Mouse (Mus musculus) monocyte, adult 2 months (primary cell): Measurements from ENCODE around the gene Mst1r.
A peak's percentile ranks its signal among the peaks of the same experiment; 100 is the strongest.

Experiments used
- DNase-seq, 2 experiments: peaks; one replicate each; pipeline ENCODE4 v3.0.0; 2022; ENCODE audit warnings: low spot score in 2 of 2, low read depth in 1 of 2

Gene Mst1r

DNA sequence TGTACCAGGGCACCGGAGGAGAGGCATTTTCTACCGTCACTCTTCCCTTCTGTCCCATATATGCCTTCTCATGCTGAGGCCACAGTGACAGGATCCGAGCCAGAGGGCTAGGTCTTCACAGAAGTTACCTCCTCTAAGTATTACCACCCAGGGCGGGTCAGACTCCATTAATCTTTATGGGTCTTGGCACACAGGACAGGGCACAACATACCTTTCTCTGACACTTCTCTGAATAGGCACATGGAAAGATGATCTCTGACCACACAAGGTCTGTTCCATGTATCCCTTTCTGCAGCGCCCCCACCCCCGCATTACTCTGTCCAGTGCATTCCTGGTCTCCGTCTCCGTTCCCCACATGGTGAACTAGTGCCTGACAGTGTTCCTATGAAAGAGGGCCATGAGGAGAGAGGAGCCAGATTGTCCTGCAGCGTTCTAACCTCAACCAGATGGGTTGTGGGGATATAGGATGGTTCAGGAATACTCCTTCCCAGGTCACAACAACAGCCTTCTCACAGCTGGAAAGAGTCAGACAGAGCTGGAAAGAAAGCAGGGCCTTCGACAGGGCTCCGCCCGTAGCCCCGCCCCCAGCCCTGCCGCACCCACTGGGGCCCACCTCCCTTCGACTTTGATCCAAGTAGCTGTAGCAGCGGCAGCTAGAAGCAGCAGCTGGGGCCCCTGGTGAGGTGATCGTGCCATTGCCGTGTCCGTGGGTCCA, at the start of gene Mst1r:
TSS of gene Mst1r (plus strand) at position 622 of the 715 bp plus-strand sequence.
- DNase-seq: no peak

DNA sequence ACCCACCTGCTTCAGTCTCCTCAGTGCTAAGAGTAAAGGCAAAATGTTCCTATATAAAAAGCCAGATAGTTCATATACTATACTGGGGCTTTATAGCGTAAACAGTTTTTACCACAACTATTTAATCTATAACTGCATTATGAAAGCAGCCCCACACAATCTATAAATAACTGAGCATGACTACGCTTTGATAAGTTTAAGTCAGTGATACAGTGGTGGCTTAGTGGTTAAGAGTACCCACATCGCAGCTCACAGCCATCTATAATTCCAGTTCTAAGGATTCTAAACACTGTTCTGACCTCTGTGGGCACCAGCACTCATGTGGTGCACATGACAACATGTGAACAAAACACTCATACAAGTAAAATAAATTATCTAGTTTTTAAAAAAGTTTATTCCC, 48.3 kb upstream of the Mst1r start:
- DNase-seq: no peak

DNA sequence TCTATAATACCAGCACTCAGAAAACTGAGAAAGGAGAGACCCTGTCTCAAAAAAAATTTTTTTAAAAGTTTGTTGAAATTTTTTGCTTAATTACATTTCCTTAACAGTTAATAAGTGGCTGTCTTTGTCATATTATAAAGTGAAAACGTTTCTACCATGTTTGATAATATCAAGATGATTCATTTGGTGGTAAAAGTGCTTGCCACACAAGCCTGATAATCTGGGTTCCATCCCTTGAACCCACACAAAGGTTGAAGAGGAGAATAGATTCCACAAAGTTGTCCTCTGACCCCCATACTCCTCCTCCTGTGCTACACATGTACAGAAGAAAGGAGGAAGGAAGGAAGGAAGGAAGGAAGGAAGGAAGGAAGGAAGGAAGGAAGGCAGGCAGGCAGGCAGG, 42.2 kb upstream of the Mst1r start:
- DNase-seq: no peak

GRCm38 (mm10) chr9:107866081-107866480, 40.6 kb upstream of the Mst1r start:
- no peak for DNase-seq

DNA sequence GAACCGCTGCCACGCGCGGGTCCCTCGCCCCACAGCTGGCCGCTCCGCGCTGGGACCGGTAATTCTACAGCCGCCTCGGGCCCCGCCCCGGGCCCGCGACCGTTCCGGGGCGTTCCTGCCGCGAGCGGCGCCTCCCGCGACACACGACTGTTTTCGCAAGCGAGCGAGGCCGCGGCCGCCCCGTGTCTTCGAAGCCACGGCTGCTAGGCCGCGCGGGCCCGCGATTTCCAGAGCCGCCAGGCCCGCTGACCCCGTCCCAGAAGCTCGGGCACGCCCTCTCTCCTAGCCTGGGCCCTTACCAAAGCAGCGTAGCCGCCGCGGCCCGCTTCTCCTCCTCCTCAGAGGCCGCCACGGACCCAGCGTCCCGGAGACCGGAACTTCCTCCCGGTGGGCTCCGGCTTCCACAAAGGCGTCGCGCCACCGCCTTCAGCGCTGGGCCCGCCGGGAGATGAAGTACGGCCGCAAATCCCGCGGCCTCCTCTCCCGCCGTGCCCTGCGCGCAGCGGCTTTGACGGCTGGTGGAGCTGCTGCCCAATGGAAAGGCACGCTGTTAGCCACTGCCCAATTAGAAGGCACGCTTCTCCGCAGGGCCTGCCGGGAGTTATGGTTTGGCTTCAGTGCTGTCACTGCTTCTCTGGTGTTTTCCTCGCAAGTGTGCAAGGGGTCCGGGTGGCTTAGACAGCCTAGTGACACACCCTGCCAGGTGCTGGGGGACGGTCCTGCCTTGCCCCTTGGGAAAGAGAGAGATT, 34.1 kb upstream of the Mst1r start:
- peak; percentile 83 to 87 for DNase-seq

GRCm38 (mm10) chr9:107873137-107873536, 33.5 kb upstream of the Mst1r start, which contains the start of gene Rbm6:
TSS of gene Rbm6 (minus strand) at chr9:107873237.
- no peak for DNase-seq

DNA sequence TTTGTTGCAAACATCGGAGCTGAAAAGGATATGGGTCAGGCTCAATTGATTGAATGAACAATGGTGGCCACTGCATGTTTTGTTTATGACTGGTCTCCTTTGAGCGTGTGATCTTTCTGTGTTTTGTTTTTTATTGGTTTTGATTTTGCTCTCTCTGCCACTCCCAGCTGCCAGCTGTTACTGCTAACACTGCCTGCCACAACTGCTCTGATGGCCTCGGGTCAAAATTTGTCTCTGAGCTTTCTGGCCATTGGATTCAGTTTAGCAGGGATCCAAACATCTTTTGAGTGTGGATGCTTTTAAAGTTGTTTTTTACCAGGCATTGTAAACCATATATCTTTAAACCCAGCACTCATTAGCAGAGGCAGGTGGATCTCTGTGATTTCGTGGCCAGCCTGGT, 26.3 kb upstream of the Mst1r start:
- DNase-seq: no peak

DNA sequence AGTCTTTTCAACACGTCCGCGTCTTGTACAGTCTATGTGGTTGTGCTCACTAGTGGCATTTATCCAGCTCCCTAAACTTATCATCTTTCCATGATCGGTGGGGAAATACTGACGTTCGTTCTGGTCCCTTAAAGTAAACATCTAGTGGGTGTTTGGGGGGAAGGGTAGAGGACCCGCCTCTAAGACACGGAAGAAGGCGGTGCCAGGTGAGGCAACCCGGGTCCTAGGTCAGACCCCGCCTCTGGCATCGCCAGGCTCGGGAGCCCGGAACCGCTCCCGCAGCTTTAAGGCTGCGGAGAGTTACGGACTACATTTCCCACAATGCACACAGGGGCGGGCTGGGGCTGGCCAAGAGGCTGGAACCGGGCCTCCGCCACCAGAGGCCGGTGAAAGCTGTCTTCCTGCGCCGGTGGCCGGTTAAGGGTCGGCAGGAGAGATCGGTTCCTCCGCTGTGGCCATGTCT, 18.8 kb upstream of the Mst1r start, which contains the start of gene Mon1a:
TSS of gene Mon1a (plus strand) at position 348 of the 463 bp plus-strand sequence.
- DNase-seq: peak; percentile 34 to 55

- no peak for DNase-seq
Observed at GRCm38 (mm10) chr9:107888267-107888850, 18.3 kb upstream of the Mst1r start.

GRCm38 (mm10) chr9:107890260-107890659, 16.4 kb upstream of the Mst1r start:
- no peak for DNase-seq

- no peak for DNase-seq
Observed at GRCm38 (mm10) chr9:107891023-107891422, 15.7 kb upstream of the Mst1r start.

GRCm38 (mm10) chr9:107898563-107898962, 8.1 kb upstream of the Mst1r start:
- no peak for DNase-seq

- DNase-seq: no peak
Observed at GRCm38 (mm10) chr9:107899855-107900254, 6.8 kb upstream of the Mst1r start.

GRCm38 (mm10) chr9:107900840-107901626, 5.6 kb upstream of the Mst1r start:
- no peak for DNase-seq

DNA sequence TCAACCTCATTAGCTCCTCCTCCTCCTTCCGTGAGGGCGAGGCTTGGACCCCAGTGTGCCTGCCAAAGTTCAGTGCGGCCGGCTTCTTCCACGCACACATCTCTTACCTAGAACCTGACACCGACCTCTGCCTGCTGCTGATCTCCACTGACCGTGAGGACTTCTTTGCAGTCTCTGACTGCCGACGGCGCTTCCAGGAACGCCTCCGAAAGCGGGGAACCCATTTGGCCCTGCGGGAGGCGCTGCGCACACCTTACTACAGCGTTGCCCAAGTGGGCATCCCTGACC, 5.1 kb upstream of the Mst1r start:
- no peak for DNase-seq

DNA sequence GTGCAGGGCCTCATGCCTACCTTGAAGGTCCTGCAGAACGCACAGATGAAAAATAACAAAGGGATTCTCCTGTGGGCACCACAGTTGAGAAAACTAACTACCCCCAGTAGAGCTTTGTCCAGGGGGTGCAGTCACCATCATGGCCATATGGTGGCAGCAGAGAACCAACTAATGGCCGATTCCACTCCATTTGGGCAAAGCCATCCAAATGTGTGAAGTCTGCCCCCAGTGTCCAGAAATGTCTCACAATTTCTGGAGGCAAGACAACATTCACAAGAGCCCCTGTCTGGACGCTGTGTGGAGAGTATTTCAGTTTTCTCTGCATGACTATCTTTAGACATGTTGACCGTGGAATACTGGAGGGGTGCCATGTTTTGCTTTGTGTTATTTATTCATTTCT, 1.9 kb upstream of the Mst1r start:
- peak; percentile 64 to 80 for DNase-seq

DNA sequence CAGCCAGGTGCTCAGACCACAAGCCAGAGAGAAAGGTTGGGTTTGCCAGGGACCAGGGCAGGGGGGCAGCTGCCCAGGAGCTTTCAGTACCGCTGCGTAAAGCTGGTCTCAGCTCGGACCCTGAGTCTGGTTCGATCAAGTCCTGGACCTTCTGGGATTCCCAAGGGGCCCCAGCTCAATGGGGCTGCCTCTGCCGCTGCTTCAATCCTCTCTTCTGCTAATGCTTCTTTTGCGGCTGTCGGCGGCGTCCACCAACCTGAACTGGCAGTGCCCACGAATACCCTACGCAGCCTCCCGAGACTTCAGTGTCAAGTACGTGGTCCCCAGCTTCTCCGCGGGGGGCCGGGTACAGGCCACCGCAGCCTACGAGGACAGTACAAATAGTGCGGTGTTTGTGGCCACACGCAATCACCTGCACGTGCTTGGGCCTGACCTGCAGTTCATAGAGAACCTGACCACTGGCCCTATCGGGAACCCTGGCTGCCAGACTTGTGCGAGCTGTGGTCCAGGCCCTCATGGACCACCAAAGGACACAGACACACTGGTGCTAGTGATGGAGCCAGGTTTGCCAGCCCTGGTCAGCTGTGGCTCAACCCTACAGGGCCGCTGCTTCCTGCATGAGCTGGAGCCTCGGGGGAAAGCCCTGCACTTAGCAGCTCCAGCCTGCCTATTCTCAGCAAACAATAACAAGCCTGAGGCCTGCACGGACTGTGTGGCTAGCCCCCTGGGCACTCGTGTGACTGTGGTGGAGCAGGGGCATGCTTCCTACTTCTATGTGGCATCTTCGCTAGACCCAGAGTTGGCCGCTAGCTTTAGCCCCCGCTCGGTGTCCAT, 511 bp downstream of the Mst1r start:
- DNase-seq: no peak

GRCm38 (mm10) chr9:107907801-107908120, 1.1 kb downstream of the Mst1r start:
- DNase-seq: no peak

GRCm38 (mm10) chr9:107908410-107909158, 1.9 kb downstream of the Mst1r start:
- DNase-seq: no peak
